Mouse (Mus musculus): ENCODE measurements around the gene Ism1. TPM values are rescaled to one million over a fixed set of nuclear protein-coding genes. Genes with fewer than 3 reads are reported as not detected.

The Ism1 gene
- total and polyA plus RNA-seq, 3 experiments, result not detected

GRCm38 (mm10) chr2:139714206-139714605, 36.2 kb downstream of the Ism1 start:
- in situ Hi-C loops (cut with MboI; ENCODE audit: low pct_ligation_motif_present, low pct_unique_long_range_greater_than_20kb, low sequenced_read_pairs), result no loop called here
- no peak for TF ChIP-seq CHD1 (IDR thresholded peaks at IDR 0.05; ENCODE audit: low read depth, low read length)
- no peak for TF ChIP-seq BHLHE40 (IDR thresholded peaks at IDR 0.05; ENCODE audit: low read depth, low read length)
- no peak for TF ChIP-seq KAT2A (IDR thresholded peaks at IDR 0.05; ENCODE audit: insufficient replicate concordance, low read length)
- no peak for TF ChIP-seq POLR2A (IDR thresholded peaks at IDR 0.05; ENCODE audit: low read depth, low read length)
- TF ChIP-seq JUN (IDR thresholded peaks at IDR 0.05; ENCODE audit: insufficient read depth, low read depth, low read length), result no peak
- TF ChIP-seq NRF1 (IDR thresholded peaks at IDR 0.05; ENCODE audit: low read depth, low read length), result no peak
- no peak for TF ChIP-seq EP300 (IDR thresholded peaks at IDR 0.05; ENCODE audit: low read length)
- no peak for TF ChIP-seq MEF2A (IDR thresholded peaks at IDR 0.05; ENCODE audit: borderline replicate concordance, low read depth, low read length)
- TF ChIP-seq TBP (conservative IDR thresholded peaks at IDR 0.05; ENCODE audit: low read depth, low read length), result no peak
- no peak for TF ChIP-seq ZC3H11A (IDR thresholded peaks at IDR 0.05; ENCODE audit: low read depth, low read length)
- TF ChIP-seq PAX5 (IDR thresholded peaks at IDR 0.05; ENCODE audit: low read length), result no peak
- TF ChIP-seq HCFC1 (IDR thresholded peaks at IDR 0.05; ENCODE audit: low read depth, low read length), result no peak
- no peak for TF ChIP-seq JUND (conservative IDR thresholded peaks at IDR 0.05; ENCODE audit: low read depth, low read length)
- no peak for TF ChIP-seq POLR2AphosphoS2 (IDR thresholded peaks at IDR 0.05; ENCODE audit: low read depth, low read length)
- TF ChIP-seq E2F4 (IDR thresholded peaks at IDR 0.05; ENCODE audit: insufficient replicate concordance, low read depth, low read length), result no peak
- no peak for TF ChIP-seq IRF4 (IDR thresholded peaks at IDR 0.05; ENCODE audit: low read depth, low read length)
- no peak for TF ChIP-seq TCF12 (IDR thresholded peaks at IDR 0.05; ENCODE audit: low read depth, low read length)
- TF ChIP-seq MAZ (IDR thresholded peaks at IDR 0.05; ENCODE audit: low read depth, low read length), result no peak
- no peak for TF ChIP-seq NELFE (IDR thresholded peaks at IDR 0.05; ENCODE audit: low read depth, low read length)
- TF ChIP-seq RCOR1 (conservative IDR thresholded peaks at IDR 0.05; ENCODE audit: low read depth, low read length), result no peak
- no peak overlapping the region for H3K9ac ChIP-seq (ENCODE audit: insufficient read depth, low read depth)
- no peaks in the 10 kb centered on the region for H3K4me1 ChIP-seq (ENCODE audit: control insufficient read depth in 1 of 2, insufficient read depth in 2 of 2)
- no peak for DNase-seq (ENCODE audit: extremely low read depth)
- dilution Hi-C loops (cut with MboI; ENCODE audit: extremely low pct_ligation_motif_present, extremely low pct_unique_long_range_greater_than_20kb, low sequenced_read_pairs), result no loop called here
- H3K27me3 ChIP-seq (replicated peaks), result peaks cover 11% of the 10 kb centered on the region
- H3K4me3 ChIP-seq (replicated peaks in 1 of 3; ENCODE audit: low read depth in 2 of 3, low read length in 2 of 3, poor library complexity in 1 of 3), result no peak overlapping the region
- H3K9me3 ChIP-seq (replicated peaks; ENCODE audit: low read length), result no peaks in the 10 kb centered on the region
- no peak overlapping the region for H3K4me2 ChIP-seq (ENCODE audit: insufficient read depth, low read depth, poor library complexity, severe bottlenecking)
- no peaks in the 10 kb centered on the region for H3K79me2 ChIP-seq (replicated peaks; ENCODE audit: control insufficient read depth, extremely low read depth, insufficient read depth, poor library complexity, severe bottlenecking)
- no peaks in the 10 kb centered on the region for H3K36me3 ChIP-seq (replicated peaks in 1 of 2; ENCODE audit: control insufficient read depth in 1 of 2, insufficient read depth in 1 of 2, low read length in 1 of 2)
- H3K27ac ChIP-seq (ENCODE audit: insufficient read depth, low read depth), result no peak overlapping the region

GRCm38 (mm10) chr2:139717772-139718171, 39.8 kb downstream of the Ism1 start:
- DNase-seq (ENCODE audit: extremely low read depth), result no peak
- Histone ChIP-seq H3K27me3 (replicated peaks) (peaks cover 7% of the 10 kb centered on the region), H3K4me2 (ENCODE audit: insufficient read depth, low read depth, poor library complexity, severe bottlenecking) (no peak overlapping the region), H3K79me2 (replicated peaks; ENCODE audit: control insufficient read depth, extremely low read depth, insufficient read depth, poor library complexity, severe bottlenecking) (no peaks in the 10 kb centered on the region), H3K36me3 (replicated peaks in 1 of 2; ENCODE audit: control insufficient read depth in 1 of 2, insufficient read depth in 1 of 2, low read length in 1 of 2) (no peaks in the 10 kb centered on the region), H3K9me3 (replicated peaks; ENCODE audit: low read length) (no peaks in the 10 kb centered on the region), H3K4me3 (replicated peaks in 1 of 3; ENCODE audit: low read depth in 2 of 3, low read length in 2 of 3, poor library complexity in 1 of 3) (no peak overlapping the region), H3K27ac (ENCODE audit: insufficient read depth, low read depth) (no peak overlapping the region), H3K4me1 (ENCODE audit: control insufficient read depth in 1 of 2, insufficient read depth in 2 of 2) (no peaks in the 10 kb centered on the region), H3K9ac (ENCODE audit: insufficient read depth, low read depth) (no peak overlapping the region)
- dilution Hi-C loops (cut with MboI; ENCODE audit: extremely low pct_ligation_motif_present, extremely low pct_unique_long_range_greater_than_20kb, low sequenced_read_pairs), result no loop called here
- TF ChIP-seq RCOR1 (conservative IDR thresholded peaks at IDR 0.05; ENCODE audit: low read depth, low read length) (no peak), SMC3 (IDR thresholded peaks at IDR 0.05; ENCODE audit: low read depth, low read length) (no peak), PAX5 (IDR thresholded peaks at IDR 0.05; ENCODE audit: low read length) (no peak), ZMIZ1 (IDR thresholded peaks at IDR 0.05; ENCODE audit: low read depth, low read length) (no peak), MAFK (IDR thresholded peaks at IDR 0.05; ENCODE audit: insufficient replicate concordance, low read length) (no peak), CHD2 (IDR thresholded peaks at IDR 0.05; ENCODE audit: low read length) (no peak), MAZ (IDR thresholded peaks at IDR 0.05; ENCODE audit: low read depth, low read length) (no peak), TCF12 (IDR thresholded peaks at IDR 0.05; ENCODE audit: low read depth, low read length) (no peak), ZC3H11A (IDR thresholded peaks at IDR 0.05; ENCODE audit: low read depth, low read length) (no peak), JUN (IDR thresholded peaks at IDR 0.05; ENCODE audit: insufficient read depth, low read depth, low read length) (no peak), KAT2A (IDR thresholded peaks at IDR 0.05; ENCODE audit: insufficient replicate concordance, low read length) (no peak), GABPA (IDR thresholded peaks at IDR 0.05; ENCODE audit: insufficient replicate concordance, low read depth, low read length) (no peak), NELFE (IDR thresholded peaks at IDR 0.05; ENCODE audit: low read depth, low read length) (no peak), MAX (IDR thresholded peaks at IDR 0.05; ENCODE audit: low read length) (no peak), RAD21 (IDR thresholded peaks at IDR 0.05; ENCODE audit: low read depth, low read length) (no peak)
- in situ Hi-C loops (cut with MboI; ENCODE audit: low pct_ligation_motif_present, low pct_unique_long_range_greater_than_20kb, low sequenced_read_pairs), result no loop called here

All from CH12.LX (cell line).